Mouse (Mus musculus): ENCODE measurements around the gene Ssrp1. TPM values are rescaled to one million over a fixed set of nuclear protein-coding genes. Genes with fewer than 3 reads are reported as not detected.
A peak's percentile ranks its signal among the peaks of the same experiment; 100 is the strongest.

The Ssrp1 gene
- polyA plus RNA-seq (2015; fragmentation: Nextera tagmentation; extraction: Ambion mirVana): 81.8 and 87.3 TPM in 2 replicates

GRCm38 (mm10) chr2:85037047-85038026, at the start of gene Ssrp1, which contains the start of gene P2rx3:
Gene Ssrp1, plus strand, starts transcription at chr2:85037234.
Gene P2rx3, minus strand, starts transcription at chr2:85037462.
- TF ChIP-seq EP300 (IDR thresholded peaks at IDR 0.05): no peak
- peak; percentile 35 for TF ChIP-seq CTCF (IDR thresholded peaks at IDR 0.05)

DNA sequence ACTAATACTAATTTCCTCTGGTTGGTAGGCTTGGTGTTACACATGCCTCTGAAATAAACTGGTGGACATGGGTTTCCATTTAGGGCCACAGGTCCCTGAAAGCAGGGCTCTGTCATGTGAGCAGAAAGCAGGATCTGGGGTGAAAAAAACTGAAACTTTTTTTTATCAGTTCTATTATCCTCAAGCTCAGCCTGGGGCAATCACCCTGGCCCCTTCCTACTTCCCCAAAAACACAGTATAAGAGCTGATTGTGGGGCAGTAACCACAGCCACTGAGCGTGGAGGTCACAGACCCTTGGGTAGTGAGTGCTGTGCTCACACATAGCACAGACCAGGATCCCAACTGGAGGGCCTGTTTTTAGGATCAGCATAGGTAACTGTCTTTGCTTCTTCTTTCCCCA, 49.1 kb upstream of the Ssrp1 start, which contains the start of gene Prg3:
Prg3 (plus strand) TSS at position 286 of the 400 bp plus-strand sequence.
- ATAC-seq (no peak), DNase-seq (ENCODE audit: low spot score) (no peak)
- TF ChIP-seq CTCF (IDR thresholded peaks at IDR 0.05) (no peak), EP300 (IDR thresholded peaks at IDR 0.05) (no peak)
- Histone ChIP-seq H3K4me1 (ENCODE audit: insufficient read depth, low read depth, low read length) (no peaks in the 10 kb centered on the region), H3K9me3 (ENCODE audit: low read length) (no peaks in the 10 kb centered on the region), H3K27ac (ENCODE audit: low read length) (no peak within 1 kb of the TSS), H3K4me2 (replicated peaks; ENCODE audit: low read depth, low read length) (no peak within 1 kb of the TSS), H3K36me3 (ENCODE audit: insufficient read depth, low read length) (no peaks in the 10 kb centered on the region), H3K27me3 (replicated peaks; ENCODE audit: insufficient read depth, low read length) (no peaks in the 10 kb centered on the region), H3K9ac (replicated peaks; ENCODE audit: low read depth) (no peak within 1 kb of the TSS), H3K4me3 (ENCODE audit: low read depth, low read length) (no peak within 1 kb of the TSS)
- WGBS: 61% methylated on average over 1 of the region's 1 CpGs

More at GRCm38 (mm10) chr2:85037047-85038026, at the start of gene Ssrp1, which contains the start of gene P2rx3:
- Histone ChIP-seq H3K4me3 (ENCODE audit: low read depth, low read length) (peak within 1 kb of the TSS; percentile 79), H3K27me3 (replicated peaks; ENCODE audit: insufficient read depth, low read length) (no peaks in the 10 kb centered on the region), H3K27ac (ENCODE audit: low read length) (peak within 1 kb of the TSS; percentile 86), H3K4me1 (ENCODE audit: insufficient read depth, low read depth, low read length) (peaks cover 10% of the 10 kb centered on the region), H3K9me3 (ENCODE audit: low read length) (no peaks in the 10 kb centered on the region), H3K9ac (replicated peaks; ENCODE audit: low read depth) (peak within 1 kb of the TSS; percentile 80), H3K4me2 (replicated peaks; ENCODE audit: low read depth, low read length) (peak within 1 kb of the TSS; percentile 70), H3K36me3 (ENCODE audit: insufficient read depth, low read length) (peaks cover 8% of the 10 kb centered on the region; the same call in 1 of the 2 replicates)
- ATAC-seq (peak; percentile 97), DNase-seq (ENCODE audit: low spot score) (peak; percentile 96)
- WGBS: 2% methylated on average over 63 of the region's 66 CpGs

- ATAC-seq (no peak), DNase-seq (ENCODE audit: low spot score) (no peak)
- Histone ChIP-seq H3K36me3 (ENCODE audit: insufficient read depth, low read length) (no peaks in the 10 kb centered on the region), H3K9me3 (ENCODE audit: low read length) (no peaks in the 10 kb centered on the region), H3K27ac (ENCODE audit: low read length) (no peak overlapping the region), H3K4me1 (ENCODE audit: insufficient read depth, low read depth, low read length) (no peaks in the 10 kb centered on the region; the same call in 1 of the 2 replicates), H3K4me3 (ENCODE audit: low read depth, low read length) (no peak overlapping the region), H3K9ac (replicated peaks; ENCODE audit: low read depth) (no peak overlapping the region), H3K4me2 (replicated peaks; ENCODE audit: low read depth, low read length) (no peak overlapping the region), H3K27me3 (replicated peaks; ENCODE audit: insufficient read depth, low read length) (no peaks in the 10 kb centered on the region)
- TF ChIP-seq CTCF (IDR thresholded peaks at IDR 0.05): no peak
- TF ChIP-seq EP300 (IDR thresholded peaks at IDR 0.05): no peak
- WGBS: 79% methylated on average over 2 of the region's 2 CpGs
Measured at GRCm38 (mm10) chr2:84996376-84996775, 40.7 kb upstream of the Ssrp1 start.

DNA sequence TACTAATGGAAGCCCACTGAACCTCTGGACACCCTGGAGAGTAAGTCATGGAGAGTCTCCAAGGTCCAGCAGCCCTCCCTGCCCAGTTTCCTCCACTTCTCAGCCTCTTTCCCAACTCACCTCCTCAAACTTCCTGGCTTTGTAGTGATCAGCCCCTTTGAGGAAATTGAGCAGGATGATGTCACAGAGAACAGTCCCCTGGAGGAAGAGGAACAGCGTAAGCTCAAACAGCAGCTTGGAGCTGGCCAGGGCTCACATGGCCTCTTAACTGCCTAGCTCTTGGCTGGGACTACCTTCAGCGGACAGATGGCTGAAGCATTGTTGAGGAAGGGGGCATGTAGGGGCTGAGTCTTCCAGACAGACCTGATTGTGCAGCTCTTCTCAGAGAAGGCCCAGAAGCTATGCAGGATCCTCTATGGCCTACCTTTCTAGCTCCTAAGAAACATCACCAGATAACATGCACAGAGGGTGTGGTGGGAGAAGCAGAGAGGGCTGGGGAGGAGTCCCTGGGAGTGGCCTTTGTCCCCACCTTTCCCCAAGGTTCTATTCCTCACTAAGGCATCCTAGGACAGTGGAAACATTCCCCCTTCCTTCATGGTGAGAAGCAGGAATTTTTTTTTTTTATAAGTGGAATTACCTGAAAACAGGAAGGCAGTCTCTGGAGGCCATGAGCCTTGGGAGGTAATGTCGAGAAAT, 37.4 kb upstream of the Ssrp1 start:
- no peak overlapping the region for H3K4me2 ChIP-seq (replicated peaks; ENCODE audit: low read depth, low read length)
- TF ChIP-seq CTCF (IDR thresholded peaks at IDR 0.05) (no peak), EP300 (IDR thresholded peaks at IDR 0.05) (peak; percentile 47; the same call in 1 of the 2 replicates)
- no peak overlapping the region for H3K4me3 ChIP-seq (ENCODE audit: low read depth, low read length)
- peak; percentile 64 for DNase-seq (ENCODE audit: low spot score)
- peak; percentile 76 for ATAC-seq
- H3K36me3 ChIP-seq (ENCODE audit: insufficient read depth, low read length): no peaks in the 10 kb centered on the region
- peak overlapping the region; percentile 32; the same call in 1 of the 2 replicates for H3K27ac ChIP-seq (ENCODE audit: low read length)
- no peaks in the 10 kb centered on the region for H3K9me3 ChIP-seq (ENCODE audit: low read length)
- no peaks in the 10 kb centered on the region; the same call in 1 of the 2 replicates for H3K4me1 ChIP-seq (ENCODE audit: insufficient read depth, low read depth, low read length)
- H3K27me3 ChIP-seq (replicated peaks; ENCODE audit: insufficient read depth, low read length): no peaks in the 10 kb centered on the region
- WGBS: 41% methylated on average over 3 of the region's 3 CpGs
- H3K9ac ChIP-seq (replicated peaks; ENCODE audit: low read depth): no peak overlapping the region

DNA sequence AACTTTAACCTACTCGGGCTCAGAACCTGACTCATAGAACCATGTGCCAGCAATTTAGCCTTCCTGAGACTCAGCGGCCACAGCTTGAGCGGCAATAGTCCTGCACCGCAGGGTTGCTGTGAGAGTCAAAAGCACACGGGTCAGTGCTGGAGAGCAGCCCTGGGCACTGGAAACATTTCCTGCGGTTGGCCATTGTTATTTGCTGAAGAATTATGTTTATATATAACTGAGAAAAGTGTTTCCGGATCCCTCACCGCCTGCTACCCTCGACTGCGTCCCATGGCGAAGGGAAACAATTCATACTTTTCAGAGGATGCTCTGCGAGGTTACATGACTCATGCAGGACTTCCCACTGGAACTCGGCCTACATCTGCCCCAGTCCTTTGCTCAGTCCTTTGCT, 35.5 kb upstream of the Ssrp1 start:
- H3K4me3 ChIP-seq (ENCODE audit: low read depth, low read length): no peak overlapping the region
- no peaks in the 10 kb centered on the region for H3K27me3 ChIP-seq (replicated peaks; ENCODE audit: insufficient read depth, low read length)
- TF ChIP-seq CTCF (IDR thresholded peaks at IDR 0.05) (no peak), EP300 (IDR thresholded peaks at IDR 0.05) (peak; percentile 71)
- 51% methylated on average over 13 of the region's 13 CpGs for WGBS
- H3K27ac ChIP-seq (ENCODE audit: low read length): no peak overlapping the region
- no peaks in the 10 kb centered on the region; the same call in 1 of the 2 replicates for H3K4me1 ChIP-seq (ENCODE audit: insufficient read depth, low read depth, low read length)
- H3K9me3 ChIP-seq (ENCODE audit: low read length): no peaks in the 10 kb centered on the region
- H3K36me3 ChIP-seq (ENCODE audit: insufficient read depth, low read length): no peaks in the 10 kb centered on the region
- peak; percentile 81 for ATAC-seq
- H3K4me2 ChIP-seq (replicated peaks; ENCODE audit: low read depth, low read length): no peak overlapping the region
- H3K9ac ChIP-seq (replicated peaks; ENCODE audit: low read depth): no peak overlapping the region
- peak; percentile 48 for DNase-seq (ENCODE audit: low spot score)

- Histone ChIP-seq H3K27ac (ENCODE audit: low read length) (no peak overlapping the region), H3K9me3 (ENCODE audit: low read length) (no peaks in the 10 kb centered on the region), H3K9ac (replicated peaks; ENCODE audit: low read depth) (no peak overlapping the region), H3K4me2 (replicated peaks; ENCODE audit: low read depth, low read length) (no peak overlapping the region), H3K36me3 (ENCODE audit: insufficient read depth, low read length) (no peaks in the 10 kb centered on the region), H3K4me1 (ENCODE audit: insufficient read depth, low read depth, low read length) (no peaks in the 10 kb centered on the region; the same call in 1 of the 2 replicates), H3K27me3 (replicated peaks; ENCODE audit: insufficient read depth, low read length) (no peaks in the 10 kb centered on the region), H3K4me3 (ENCODE audit: low read depth, low read length) (no peak overlapping the region)
- DNase-seq (ENCODE audit: low spot score): no peak
- ATAC-seq: no peak
- no peak for TF ChIP-seq CTCF (IDR thresholded peaks at IDR 0.05)
- no peak for TF ChIP-seq EP300 (IDR thresholded peaks at IDR 0.05)
- WGBS: 36% methylated on average over 8 of the region's 8 CpGs
Measured at GRCm38 (mm10) chr2:85002575-85002974, 34.5 kb upstream of the Ssrp1 start.

All from lung, postnatal 0 days (tissue).